Mouse (Mus musculus) megakaryocyte, embryonic 14.5 days (primary cell): Measurements from ENCODE around the gene Sun1.

ENCODE experiments used
- FLI1 ChIP-seq: IDR thresholded peaks from 2 replicates; pipeline ENCODE4 v1.6.1; 2012; ENCODE audit warnings: low read length, inconsistent platforms, mixed read lengths
- GATA1 ChIP-seq: IDR thresholded peaks from 3 replicates; pipeline ENCODE4 v1.6.1; 2012; ENCODE audit warnings: mixed read lengths, low read length, inconsistent platforms, borderline replicate concordance

GRCm38 (mm10) chr5:139220610-139221009, 20.2 kb downstream of the Sun1 start:
- TF ChIP-seq GATA1 (no peak), FLI1 (no peak)
